Mouse (Mus musculus) embryo, embryonic 11.5 days (tissue): ENCODE data around the gene Cyp17a1.

ENCODE experiments used
- DNase-seq: peaks from one replicate; pipeline ENCODE4 v3.0.0-alpha.2; 2012; ENCODE audit warnings: low read depth, low spot score

Cyp17a1 gene

GRCm38 (mm10) chr19:46642136-46642753 is 30.7 kb downstream of the Cyp17a1 start:
- DNase-seq: no peak

GRCm38 (mm10) chr19:46641420-46642085 is 31.4 kb downstream of the Cyp17a1 start:
- DNase-seq: no peak

GRCm38 (mm10) chr19:46640780-46641179 is 32.2 kb downstream of the Cyp17a1 start:
- DNase-seq: no peak

- DNase-seq: no peak
These were observed 33.5 kb downstream of the Cyp17a1 start for GRCm38 (mm10) chr19:46639496-46639895.

GRCm38 (mm10) chr19:46639053-46639452 is 33.9 kb downstream of the Cyp17a1 start:
- DNase-seq: no peak

GRCm38 (mm10) chr19:46637598-46637997 is 35.4 kb downstream of the Cyp17a1 start:
- no peak for DNase-seq

GRCm38 (mm10) chr19:46635766-46636165 is 37.2 kb downstream of the Cyp17a1 start:
- no peak for DNase-seq

- no peak for DNase-seq
These were observed 41.3 kb downstream of the Cyp17a1 start for GRCm38 (mm10) chr19:46631637-46632036.

GRCm38 (mm10) chr19:46629807-46630206 is 43.2 kb downstream of the Cyp17a1 start:
- no peak for DNase-seq

- DNase-seq: no peak
These were observed 44.6 kb downstream of the Cyp17a1 start for GRCm38 (mm10) chr19:46628403-46628802.

- DNase-seq: no peak
These were observed 47.5 kb downstream of the Cyp17a1 start for GRCm38 (mm10) chr19:46625519-46625918.

- DNase-seq: no peak
These were observed 48.0 kb downstream of the Cyp17a1 start for GRCm38 (mm10) chr19:46625015-46625414.

- peak; percentile 42 for DNase-seq
These were observed 48.9 kb downstream of the Cyp17a1 start for GRCm38 (mm10) chr19:46623790-46624772.

GRCm38 (mm10) chr19:46623194-46623667 is 49.7 kb downstream of the Cyp17a1 start:
- peak; percentile 48 for DNase-seq

GRCm38 (mm10) chr19:46622659-46623193 is 50.2 kb downstream of the Cyp17a1 start:
- DNase-seq: no peak

- DNase-seq: no peak
These were observed 51.5 kb downstream of the Cyp17a1 start for GRCm38 (mm10) chr19:46621236-46622183.

- DNase-seq: no peak
These were observed 52.8 kb downstream of the Cyp17a1 start for GRCm38 (mm10) chr19:46620016-46620808.

GRCm38 (mm10) chr19:46619518-46619917 is 53.5 kb downstream of the Cyp17a1 start:
- no peak for DNase-seq

- DNase-seq: no peak
These were observed 54.0 kb downstream of the Cyp17a1 start for GRCm38 (mm10) chr19:46619001-46619400.

GRCm38 (mm10) chr19:46618322-46618721 is 54.6 kb downstream of the Cyp17a1 start:
- DNase-seq: no peak
